Comparison of ENCODE assay signal across 8 mouse cellular contexts in genomic region chr11:4160758-4161480, GRCm38 (mm10). TPM values are rescaled to one million over a fixed set of nuclear protein-coding genes. Genes with fewer than 3 reads are reported as not detected.
DNase-seq lines count a peak whose midpoint lies in the region; ATAC-seq and TF ChIP-seq lines count a peak whose summit lies in the region.

No protein-coding gene starts in this region.

- peak; percentile 14; the same call in 1 of the 2 replicates for ATAC-seq in liver, embryonic 13.5 days (ENCODE audit: low read depth)
- no peak for ATAC-seq in monocyte, adult 5-6 weeks (replicated peaks; ENCODE audit: insufficient number of reproducible peaks, low FRiP score, low TSS enrichment, poor library complexity, severe bottlenecking)

- no peaks in the 10 kb centered on the region for H3K9me3 ChIP-seq in erythroblast, embryonic 14.5 days (ENCODE audit: control insufficient read depth, low read length)
- H3K9me3 ChIP-seq in liver, embryonic 13.5 days (replicated peaks): no peaks in the 10 kb centered on the region

- 4% methylated on average over 15 of the region's 15 CpGs for WGBS in heart, adult 2 months
- 2% methylated on average over 15 of the region's 15 CpGs for WGBS in liver, embryonic 13.5 days (ENCODE audit: insufficient replicate concordance)

- TF ChIP-seq POLR2A in heart, adult 2 months (IDR thresholded peaks at IDR 0.05; ENCODE audit: insufficient read depth, low read depth, low read length): no peak

- peak overlapping the region; percentile 89 for H3K27ac ChIP-seq in heart, adult 2 months
- peak overlapping the region; percentile 71 for H3K27ac ChIP-seq in liver, embryonic 13.5 days

- TF ChIP-seq CTCF in heart, adult 2 months (IDR thresholded peaks at IDR 0.05): no peak

- peaks cover 21% of the 10 kb centered on the region for H3K36me3 ChIP-seq in heart, adult 2 months (ENCODE audit: control insufficient read depth, insufficient read depth, low read length)
- H3K36me3 ChIP-seq in erythroblast, embryonic 14.5 days (ENCODE audit: control insufficient read depth): peaks cover 52% of the 10 kb centered on the region
- H3K36me3 ChIP-seq in liver, embryonic 13.5 days: peaks cover 48% of the 10 kb centered on the region

- peaks cover 7% of the 10 kb centered on the region for H3K4me1 ChIP-seq in heart, adult 2 months (ENCODE audit: control insufficient read depth, insufficient read depth, low read length)
- H3K4me1 ChIP-seq in erythroblast, embryonic 14.5 days (ENCODE audit: control insufficient read depth): peaks cover 65% of the 10 kb centered on the region
- peaks cover 63% of the 10 kb centered on the region for H3K4me1 ChIP-seq in liver, embryonic 13.5 days (replicated peaks)

- peak overlapping the region; percentile 83 for H3K4me2 ChIP-seq in liver, embryonic 13.5 days

- DNase-seq in heart, adult 2 months: peak in 1 of 2 experiments; percentile 17
- DNase-seq in heart, postnatal 4 days: no peak
- peak; percentile 12 to 16 for DNase-seq in B cell, adult 2 months
- DNase-seq in liver, embryonic 13.5 days: no peak
- DNase-seq in layer of hippocampus, adult 8-10 months (ENCODE audit: low spot score in 2 of 2): no peak
- no peak for DNase-seq in cerebellum, adult 11-12 months

- intact Hi-C loops in heart, adult 2 months (cut with DNase I): loop anchor here (2.0 kb wide), 2 partner anchors 26 to 58 kb away; partner anchors contain the start of genes Castor1 and Rnf215

- H3K27me3 ChIP-seq in heart, adult 2 months (ENCODE audit: control insufficient read depth, insufficient read depth, low read length): no peaks in the 10 kb centered on the region
- H3K27me3 ChIP-seq in erythroblast, embryonic 14.5 days (ENCODE audit: control insufficient read depth): no peaks in the 10 kb centered on the region
- no peaks in the 10 kb centered on the region for H3K27me3 ChIP-seq in liver, embryonic 13.5 days

- H3K4me3 ChIP-seq in heart, adult 2 months: peak overlapping the region; percentile 89
- peak overlapping the region; percentile 98 for H3K4me3 ChIP-seq in erythroblast, embryonic 14.5 days (replicated peaks)
- H3K4me3 ChIP-seq in liver, embryonic 13.5 days (replicated peaks): peak overlapping the region; percentile 75

- no peaks in the 10 kb centered on the region for H3K79me2 ChIP-seq in heart, adult 2 months (replicated peaks; ENCODE audit: control insufficient read depth, insufficient read depth, low read length)

- peak overlapping the region; percentile 90 for H3K9ac ChIP-seq in heart, adult 2 months (ENCODE audit: low read depth, low read length)
- peak overlapping the region; percentile 81 for H3K9ac ChIP-seq in liver, embryonic 13.5 days

- no peak for TF ChIP-seq EP300 in heart, adult 2 months (IDR thresholded peaks at IDR 0.05; ENCODE audit: insufficient read depth, low read depth, low read length)

RNA-seq across cellular contexts. Expression of gene Sf3a1, which starts 0.8 kb away (rescaled TPM):
- total RNA-seq in heart, adult 2 months (2021): 10 to 100 TPM; 37.2 to 38.7 TPM
- 17.9 and 23.4 TPM in 2 replicates for polyA plus RNA-seq in heart, adult 2 months (2012; rRNA removed)
- 10 to 100 TPM; 56.6 to 56.9 TPM for total RNA-seq in heart, postnatal 4 days (2021)
- polyA plus RNA-seq in erythroblast, embryonic 14.5 days (2012): 6.6 and 8.0 TPM in 2 replicates
- polyA plus RNA-seq in liver, embryonic 13.5 days (2015; fragmentation: Nextera tagmentation; extraction: Ambion mirVana): 23.5 and 32.9 TPM in 2 replicates
- 14.2 to 26.6 TPM (median 15.3 TPM) in 3 replicates for total RNA-seq in monocyte, adult 5-6 weeks (2017)
- total RNA-seq in layer of hippocampus, adult 8-10 months (2022): 10 to 100 TPM; 57.6 to 66.7 (median 63.6) TPM

RNA-seq across cellular contexts. Expression of gene Ccdc157, which starts 0.8 kb away (rescaled TPM):
- total RNA-seq in heart, adult 2 months (2021): 1 to 10 TPM; 4.5 to 4.6 TPM
- polyA plus RNA-seq in heart, adult 2 months (2012; rRNA removed): 6.7 and 9.9 TPM in 2 replicates
- 1 to 10 TPM; 5.8 to 6.5 TPM for total RNA-seq in heart, postnatal 4 days (2021)
- polyA plus RNA-seq in erythroblast, embryonic 14.5 days (2012): 0.10 and 0.11 TPM in 2 replicates
- 0.65 and 0.87 TPM in 2 replicates for polyA plus RNA-seq in liver, embryonic 13.5 days (2015; fragmentation: Nextera tagmentation; extraction: Ambion mirVana)
- 1.3 to 9.2 TPM (median 1.4 TPM) in 3 replicates for total RNA-seq in monocyte, adult 5-6 weeks (2017)
- 10 to 100 TPM; 13.8 to 18.5 (median 15.4) TPM for total RNA-seq in layer of hippocampus, adult 8-10 months (2022)

RNA-seq across cellular contexts. Expression of gene Tbc1d10a, which starts 25.7 kb away (rescaled TPM):
- 10 to 100 TPM; 10.1 to 10.7 TPM for total RNA-seq in heart, adult 2 months (2021)
- 17.3 and 22.3 TPM in 2 replicates for polyA plus RNA-seq in heart, adult 2 months (2012; rRNA removed)
- total RNA-seq in heart, postnatal 4 days (2021): 10 to 100 TPM; 10.9 to 11.8 TPM
- polyA plus RNA-seq in erythroblast, embryonic 14.5 days (2012): 0.63 and 0.69 TPM in 2 replicates
- 6.0 and 6.2 TPM in 2 replicates for polyA plus RNA-seq in liver, embryonic 13.5 days (2015; fragmentation: Nextera tagmentation; extraction: Ambion mirVana)
- 9.5 to 17.6 TPM (median 16.9 TPM) in 3 replicates for total RNA-seq in monocyte, adult 5-6 weeks (2017)
- 10 to 100 TPM; 26.7 to 31.7 (median 28.8) TPM for total RNA-seq in layer of hippocampus, adult 8-10 months (2022)

RNA-seq across cellular contexts. Expression of gene Rnf215, which starts 25.9 kb away (rescaled TPM):
- total RNA-seq in heart, adult 2 months (2021): 10 to 100 TPM; 12.9 to 13.4 TPM
- polyA plus RNA-seq in heart, adult 2 months (2012; rRNA removed): 16.1 and 17.7 TPM in 2 replicates
- total RNA-seq in heart, postnatal 4 days (2021): 10 to 100 TPM; 17.5 to 18.3 TPM
- polyA plus RNA-seq in erythroblast, embryonic 14.5 days (2012): 0.70 and 0.83 TPM in 2 replicates
- polyA plus RNA-seq in liver, embryonic 13.5 days (2015; fragmentation: Nextera tagmentation; extraction: Ambion mirVana): 5.6 and 6.1 TPM in 2 replicates
- total RNA-seq in monocyte, adult 5-6 weeks (2017): 24.5 to 32.4 TPM (median 30.3 TPM) in 3 replicates
- 10 to 100 TPM; 32.4 to 36.4 (median 35.0) TPM for total RNA-seq in layer of hippocampus, adult 8-10 months (2022)

RNA-seq across cellular contexts. Expression of gene Sec14l2, which starts 37.7 kb away (rescaled TPM):
- under 1 TPM; 0.52 to 0.89 TPM for total RNA-seq in heart, adult 2 months (2021)
- polyA plus RNA-seq in heart, adult 2 months (2012; rRNA removed): 0.35 and 0.53 TPM in 2 replicates
- total RNA-seq in heart, postnatal 4 days (2021): 1 to 10 TPM in 1 of 2 experiments, under 1 TPM in 1; 0.91 to 1.1 TPM
- 0.45 and 0.67 TPM in 2 replicates for polyA plus RNA-seq in erythroblast, embryonic 14.5 days (2012)
- polyA plus RNA-seq in liver, embryonic 13.5 days (2015; fragmentation: Nextera tagmentation; extraction: Ambion mirVana): 5.8 and 7.0 TPM in 2 replicates
- 1.6 TPM in 1 of 3 replicates, not detected in the others for total RNA-seq in monocyte, adult 5-6 weeks (2017)
- total RNA-seq in layer of hippocampus, adult 8-10 months (2022): 10 to 100 TPM; 52.3 to 62.7 (median 57.1) TPM

Comparison
In these comparisons a context has a peak if more than half of its experiments do, and no peak if none do; other contexts are left out.
1. DNase-seq: peak in B cell, adult 2 months (2 of 2); none in heart, postnatal 4 days (single experiment), liver, embryonic 13.5 days (single experiment), layer of hippocampus, adult 8-10 months (0 of 2) and cerebellum, adult 11-12 months (single experiment).
2. Peak in every context shown above with its lines, with median percentiles within 50 percentile points of each other: H3K4me3 ChIP-seq.